Mouse (Mus musculus) ES-Bruce4 (cell line): ENCODE measurements around the gene Tspan3. TPM values are rescaled to one million over a fixed set of nuclear protein-coding genes. Genes with fewer than 3 reads are reported as not detected.

ENCODE experiments used
- H3K27ac ChIP-seq: 2 replicates; pipeline ENCODE4 v1.5.1; 2012; ENCODE audit warnings: low read length, inconsistent platforms; ENCODE audit not compliant: insufficient read depth
- H3K27me3 ChIP-seq: 2 replicates; pipeline ENCODE4 v1.6.1; 2012; ENCODE audit warnings: mild to moderate bottlenecking, low read length, inconsistent platforms; ENCODE audit not compliant: control insufficient read depth, poor library complexity, insufficient read depth, severe bottlenecking
- H3K36me3 ChIP-seq: 2 replicates; pipeline ENCODE4 v1.6.1; 2012; ENCODE audit warnings: inconsistent platforms, mild to moderate bottlenecking, low read length, moderate library complexity; ENCODE audit not compliant: control insufficient read depth, poor library complexity, insufficient read depth, severe bottlenecking
- H3K4me1 ChIP-seq: one replicate; pipeline ENCODE4 v1.8.1; 2011; ENCODE audit warnings: low read length; ENCODE audit not compliant: control insufficient read depth, insufficient read depth
- H3K4me3 ChIP-seq: 2 replicates; pipeline ENCODE4 v1.5.1; 2011; ENCODE audit warnings: low read depth, mild to moderate bottlenecking, low read length
- H3K9ac ChIP-seq: 2 replicates; pipeline ENCODE4 v1.6.1; 2012; ENCODE audit warnings: low read depth, mild to moderate bottlenecking, inconsistent platforms; ENCODE audit not compliant: poor library complexity, severe bottlenecking
- H3K9me3 ChIP-seq: replicated peaks from 2 replicates; pipeline ENCODE4 v1.6.1; 2012; ENCODE audit warnings: mild to moderate bottlenecking, low read length, inconsistent platforms; ENCODE audit not compliant: control insufficient read depth, poor library complexity, insufficient read depth, severe bottlenecking
- CTCF ChIP-seq: IDR thresholded peaks from one replicate; pipeline ENCODE4 v1.8.1; 2011; ENCODE audit warnings: low read depth, low read length
- EP300 ChIP-seq: IDR thresholded peaks from 2 replicates; pipeline ENCODE4 v1.6.1; 2011; ENCODE audit warnings: low read depth, low read length; ENCODE audit not compliant: insufficient read depth
- POLR2A ChIP-seq: IDR thresholded peaks from one replicate; pipeline ENCODE4 v1.8.1; 2011; ENCODE audit warnings: low read length; ENCODE audit not compliant: insufficient read depth
- polyA plus RNA-seq: library from polyadenylated mRNA; stranded (reverse); fragments of >200 nt; gene quantifications from 2 replicates; pipeline ENCODE4 v1.2.4, GENCODE M21; 2011; ENCODE audit warnings: low read depth; ENCODE audit not compliant: missing spikeins, insufficient read depth, insufficient read length

The Tspan3 gene
- polyA plus RNA-seq, 1 experiment: 91.2 TPM

DNA sequence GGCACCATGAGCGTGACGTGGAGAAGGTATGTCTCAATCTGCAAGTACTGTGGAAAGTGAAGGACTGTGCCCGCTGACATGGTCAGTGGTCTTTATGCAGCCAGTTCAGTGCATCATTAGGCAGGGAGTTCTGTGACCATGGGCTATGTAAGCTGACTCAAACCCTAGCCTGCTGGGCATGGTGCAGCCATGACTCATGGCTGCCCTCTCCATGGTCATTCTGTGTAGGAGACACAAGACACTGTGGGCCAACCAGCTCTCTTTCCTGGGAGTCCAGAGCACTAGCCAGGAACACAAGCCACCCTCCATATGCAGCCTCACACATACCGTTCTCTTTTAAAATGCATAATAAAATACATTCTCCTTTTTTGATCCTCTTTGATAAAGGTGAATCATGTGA lies 39.0 kb upstream of the Tspan3 start:
- Histone ChIP-seq H3K27ac (no peak overlapping the region), H3K27me3 (no peaks in the 10 kb centered on the region), H3K4me3 (no peak overlapping the region), H3K9ac (no peak overlapping the region), H3K9me3 (no peaks in the 10 kb centered on the region), H3K4me1 (no peaks in the 10 kb centered on the region), H3K36me3 (peaks cover 7% of the 10 kb centered on the region)
- TF ChIP-seq POLR2A (no peak), CTCF (no peak), EP300 (no peak)

DNA sequence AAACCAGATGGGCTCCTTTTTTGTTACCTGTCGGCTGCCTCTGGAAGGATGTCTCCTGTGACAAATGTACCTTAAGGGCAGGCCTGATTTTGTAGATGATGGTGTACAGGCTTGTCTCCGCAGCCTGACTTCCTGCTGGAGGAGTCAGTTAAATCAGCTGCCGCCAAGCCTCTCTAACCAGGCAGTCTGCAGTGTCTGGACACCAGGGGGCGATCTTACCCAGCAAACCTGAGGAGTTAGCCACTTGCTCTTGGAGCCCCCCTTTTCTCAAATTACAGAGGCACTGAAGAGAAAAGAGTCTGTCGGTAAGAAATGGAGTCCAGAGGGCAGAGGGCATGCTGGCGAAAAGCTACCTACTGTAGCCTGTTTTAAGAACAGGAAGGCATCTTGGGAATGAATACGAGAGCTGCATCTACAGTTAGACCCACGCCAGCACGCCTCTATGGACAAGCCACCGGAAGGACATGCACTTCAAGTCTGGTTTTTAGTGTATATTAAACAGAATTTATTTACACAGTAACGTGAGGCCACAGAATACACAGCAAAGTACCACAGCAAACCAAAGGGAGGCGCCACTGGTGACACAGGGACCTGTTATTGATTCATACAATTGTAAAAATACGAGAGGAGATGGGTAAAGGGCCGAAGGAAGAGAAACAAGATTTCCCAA lies 35.5 kb upstream of the Tspan3 start:
- TF ChIP-seq EP300 (no peak), CTCF (peak; percentile 90)
- no peaks in the 10 kb centered on the region for H3K27me3 ChIP-seq
- no peaks in the 10 kb centered on the region for H3K9me3 ChIP-seq
- 0 out of 2 replicates have a peak, but pooled peaks cover 3% of the 10 kb centered on the region for H3K36me3 ChIP-seq
- no peak overlapping the region for H3K4me3 ChIP-seq
- H3K4me1 ChIP-seq: no peaks in the 10 kb centered on the region
- no peak overlapping the region for H3K9ac ChIP-seq
- no peak overlapping the region for H3K27ac ChIP-seq

DNA sequence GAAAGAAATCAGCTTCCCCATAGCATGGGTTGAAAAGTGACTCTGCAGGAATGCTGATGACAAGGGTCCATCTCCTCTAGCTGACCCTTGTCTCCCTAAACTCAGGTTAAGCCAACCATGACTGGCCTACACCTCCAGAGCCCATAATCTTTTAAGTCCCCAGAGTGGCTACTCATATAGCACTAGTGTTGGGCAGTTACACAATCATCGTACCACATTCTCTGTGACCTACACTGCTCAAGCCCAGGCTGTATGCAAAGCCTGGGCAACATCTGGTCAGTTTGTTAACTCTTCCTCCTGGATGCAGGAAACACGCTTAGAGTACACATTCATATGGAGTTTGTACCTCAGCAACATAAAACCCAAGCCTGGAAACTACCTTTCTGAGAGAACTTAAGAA lies 34.9 kb upstream of the Tspan3 start:
- H3K9ac ChIP-seq: no peak overlapping the region
- no peaks in the 10 kb centered on the region for H3K4me1 ChIP-seq
- TF ChIP-seq POLR2A (no peak), EP300 (no peak), CTCF (no peak)

DNA sequence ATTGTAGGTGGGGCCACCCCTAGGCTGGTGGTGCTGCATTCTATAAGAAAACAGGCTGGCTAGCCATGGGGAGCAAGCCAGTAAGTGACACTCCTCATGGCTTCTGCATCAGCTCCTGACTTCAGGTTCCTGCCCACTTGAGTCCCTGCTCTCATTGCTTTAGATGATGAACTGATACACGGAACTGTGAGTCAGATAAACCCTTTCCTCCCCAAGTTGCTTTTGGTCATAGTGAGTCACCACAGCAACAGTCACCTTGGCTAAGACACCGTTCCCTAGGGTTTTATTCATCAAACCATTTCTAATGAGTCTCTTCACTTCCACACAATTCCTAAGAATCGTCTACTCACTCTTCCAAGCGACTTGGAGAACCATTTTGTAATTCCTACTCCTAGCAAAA lies 31.6 kb upstream of the Tspan3 start:
- H3K4me1 ChIP-seq: no peaks in the 10 kb centered on the region
- no peak overlapping the region for H3K9ac ChIP-seq
- H3K36me3 ChIP-seq: no peaks in the 10 kb centered on the region
- H3K4me3 ChIP-seq: no peak overlapping the region
- H3K27ac ChIP-seq: no peak overlapping the region
- H3K27me3 ChIP-seq: no peaks in the 10 kb centered on the region
- no peaks in the 10 kb centered on the region for H3K9me3 ChIP-seq
- TF ChIP-seq POLR2A: no peak
- no peak for TF ChIP-seq EP300
- no peak for TF ChIP-seq CTCF

More for the DNA sequence above, 34.9 kb upstream of the Tspan3 start:
- H3K27ac ChIP-seq: no peak overlapping the region
- H3K36me3 ChIP-seq: 0 out of 2 replicates have a peak, but pooled peaks cover 3% of the 10 kb centered on the region
- no peaks in the 10 kb centered on the region for H3K27me3 ChIP-seq
- no peaks in the 10 kb centered on the region for H3K9me3 ChIP-seq
- no peak overlapping the region for H3K4me3 ChIP-seq

DNA sequence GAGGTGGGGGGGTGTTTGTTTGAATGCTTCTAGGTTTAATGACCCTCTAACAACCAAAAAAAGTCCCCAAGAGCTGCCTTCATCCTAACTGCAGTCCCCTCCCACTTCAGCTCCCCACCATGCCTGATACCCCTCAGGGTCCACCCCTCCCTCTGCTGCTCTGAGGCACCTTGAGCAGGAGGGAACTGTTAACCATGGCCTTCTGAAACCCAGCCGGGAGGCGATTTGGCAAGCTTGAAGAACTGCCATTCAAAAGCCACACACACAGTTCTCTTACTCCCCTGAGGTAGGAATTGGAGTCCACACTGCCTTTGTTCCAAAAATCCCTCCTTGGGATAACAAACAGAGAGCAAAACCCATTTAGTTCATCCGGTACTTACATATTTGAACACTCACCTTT lies 29.9 kb upstream of the Tspan3 start:
- no peaks in the 10 kb centered on the region for H3K4me1 ChIP-seq
- H3K9me3 ChIP-seq: no peaks in the 10 kb centered on the region
- TF ChIP-seq EP300: 0 out of 2 replicates have a peak, but pooled peaks have one; percentile 1
- no peak for TF ChIP-seq CTCF
- H3K27me3 ChIP-seq: no peaks in the 10 kb centered on the region
- H3K9ac ChIP-seq: no peak overlapping the region
- no peak overlapping the region for H3K4me3 ChIP-seq
- H3K36me3 ChIP-seq: no peaks in the 10 kb centered on the region
- no peak overlapping the region for H3K27ac ChIP-seq

DNA sequence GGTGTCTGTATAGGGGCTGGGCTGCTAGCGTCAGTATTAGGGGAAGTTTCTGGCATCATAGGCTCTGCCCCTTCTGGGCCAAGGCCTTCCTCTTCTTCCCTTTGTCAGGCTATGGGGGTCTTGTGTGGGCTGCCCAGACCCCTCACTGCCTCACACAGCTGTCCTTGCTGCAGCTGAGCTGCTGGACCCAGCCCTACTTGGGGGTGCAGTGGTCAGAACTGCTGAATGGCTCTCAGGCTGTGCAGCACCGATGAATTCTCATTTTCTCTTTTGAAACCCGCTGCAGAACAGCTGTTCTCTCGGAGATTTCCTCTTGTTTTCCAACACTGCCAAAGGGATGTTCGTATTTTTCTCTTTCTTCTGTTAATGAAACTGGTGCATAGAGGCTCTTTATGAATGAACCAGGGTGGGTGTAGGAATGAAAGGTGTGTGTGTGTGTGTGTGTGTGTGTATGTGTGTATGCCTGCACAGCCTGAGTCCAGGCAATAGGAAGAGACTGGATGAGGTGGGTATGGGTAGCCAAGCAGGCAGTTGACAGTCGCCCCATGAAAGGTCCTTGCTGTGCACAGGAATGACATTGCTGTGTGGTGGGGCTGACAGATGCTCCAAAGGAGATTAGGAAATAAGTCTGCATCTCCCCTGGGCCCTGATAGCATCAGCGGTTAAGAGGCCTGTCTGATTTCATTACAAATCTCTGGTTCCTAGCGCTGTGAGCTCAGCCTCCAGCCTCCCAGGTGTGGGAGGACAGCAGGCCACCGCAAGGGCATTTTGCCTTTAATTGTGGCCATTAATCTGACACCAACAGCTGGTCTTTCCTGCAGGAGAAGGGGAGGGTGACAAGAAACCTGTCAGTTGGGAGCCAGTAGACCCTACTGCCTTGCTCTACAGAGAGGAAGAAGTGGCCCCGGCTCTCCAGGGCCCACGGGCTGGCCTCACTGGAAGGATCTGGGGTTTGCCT lies 26.5 kb upstream of the Tspan3 start:
- no peak for TF ChIP-seq POLR2A
- TF ChIP-seq CTCF: no peak
- no peak for TF ChIP-seq EP300

More for the DNA sequence above, 26.5 kb upstream of the Tspan3 start:
- no peaks in the 10 kb centered on the region for H3K36me3 ChIP-seq
- no peaks in the 10 kb centered on the region for H3K9me3 ChIP-seq
- H3K4me1 ChIP-seq: no peaks in the 10 kb centered on the region
- H3K27ac ChIP-seq: no peak overlapping the region
- H3K4me3 ChIP-seq: no peak overlapping the region
- H3K27me3 ChIP-seq: no peaks in the 10 kb centered on the region
- H3K9ac ChIP-seq: no peak overlapping the region
